Mouse (Mus musculus) kidney, adult 2 months (tissue): ENCODE data around the gene Psme1.

Experiments
- CTCF ChIP-seq: fragments of 200-500 bp; conservative IDR thresholded peaks from 2 replicates; pipeline ENCODE4 v1.5.1; 2011; ENCODE audit warnings: low read depth, mild to moderate bottlenecking, control low read depth, low read length, moderate library complexity, mixed read lengths; ENCODE audit not compliant: insufficient read depth, insufficient read length
- POLR2A ChIP-seq: fragments of 200-500 bp; IDR thresholded peaks from one replicate; pipeline ENCODE4 v1.6.1; 2011; ENCODE audit warnings: low read depth, low read length, control low read depth

GRCm38 (mm10) chr14:55540787-55541321 is 37.1 kb upstream of the Psme1 start:
- TF ChIP-seq POLR2A = no peak
- no peak for TF ChIP-seq CTCF
